Mouse (Mus musculus): ENCODE data around the gene Arhgef7. TPM values are rescaled to one million over a fixed set of nuclear protein-coding genes. Genes with fewer than 3 reads are reported as not detected.

The Arhgef7 gene
- polyA plus RNA-seq, 1 experiment from 2014 or later, result 50.3 TPM

DNA sequence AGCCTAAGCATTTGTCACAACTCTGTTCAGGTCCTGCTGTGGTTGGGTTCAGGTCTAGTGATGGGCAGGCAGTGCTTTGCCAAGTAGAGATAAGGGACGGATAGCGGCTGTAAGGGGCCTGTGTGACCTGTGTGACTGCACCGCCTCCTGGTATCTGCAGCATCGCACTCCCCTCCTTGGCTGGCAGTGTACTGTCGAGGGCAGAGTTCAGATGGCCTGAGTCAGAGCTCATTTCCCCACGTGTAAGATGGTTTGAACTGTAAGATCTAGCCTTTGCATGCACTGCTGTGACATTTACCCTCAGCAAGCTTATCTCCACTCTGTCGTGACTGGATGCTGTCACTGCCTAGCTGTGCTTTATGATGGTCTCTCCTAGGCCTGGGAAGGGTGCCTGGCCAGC lies 48.4 kb downstream of the Arhgef7 start:
- no peak overlapping the region for H3K27ac ChIP-seq (replicated peaks)

GRCm38 (mm10) chr8:11776451-11777180 lies 49.1 kb downstream of the Arhgef7 start:
- 94% methylated on average over 8 of the region's 8 CpGs for WGBS

More for the DNA sequence above, 48.4 kb downstream of the Arhgef7 start:
- H3K4me1 ChIP-seq, result peaks cover 44% of the 10 kb centered on the region
- H3K9me3 ChIP-seq, result no peaks in the 10 kb centered on the region
- H3K4me3 ChIP-seq, result no peak overlapping the region
- no peaks in the 10 kb centered on the region for H3K27me3 ChIP-seq (replicated peaks; ENCODE audit: low read depth, poor library complexity, severe bottlenecking)
- no peak for DNase-seq (ENCODE audit: low spot score)
- peaks cover 14% of the 10 kb centered on the region for H3K36me3 ChIP-seq (replicated peaks)
- 70% methylated on average over 7 of the region's 7 CpGs for WGBS

GRCm38 (mm10) chr8:11777201-11777600 lies 49.7 kb downstream of the Arhgef7 start:
- no peak for DNase-seq (ENCODE audit: low spot score)
- no peaks in the 10 kb centered on the region for H3K9me3 ChIP-seq
- peaks cover 18% of the 10 kb centered on the region for H3K36me3 ChIP-seq (replicated peaks)
- H3K27ac ChIP-seq (replicated peaks), result peak overlapping the region; percentile 32; the same call in 1 of the 2 replicates
- WGBS, result 76% methylated on average over 10 of the region's 10 CpGs
- peaks cover 44% of the 10 kb centered on the region for H3K4me1 ChIP-seq
- H3K4me3 ChIP-seq, result no peak overlapping the region
- H3K27me3 ChIP-seq (replicated peaks; ENCODE audit: low read depth, poor library complexity, severe bottlenecking), result no peaks in the 10 kb centered on the region

More at GRCm38 (mm10) chr8:11776451-11777180, 49.1 kb downstream of the Arhgef7 start:
- no peak overlapping the region for H3K4me3 ChIP-seq
- DNase-seq (ENCODE audit: low spot score), result no peak
- H3K36me3 ChIP-seq (replicated peaks), result peaks cover 17% of the 10 kb centered on the region
- peak overlapping the region; percentile 32; the same call in 1 of the 2 replicates for H3K27ac ChIP-seq (replicated peaks)
- no peaks in the 10 kb centered on the region for H3K27me3 ChIP-seq (replicated peaks; ENCODE audit: low read depth, poor library complexity, severe bottlenecking)
- H3K4me1 ChIP-seq, result peaks cover 44% of the 10 kb centered on the region
- no peaks in the 10 kb centered on the region for H3K9me3 ChIP-seq

DNA sequence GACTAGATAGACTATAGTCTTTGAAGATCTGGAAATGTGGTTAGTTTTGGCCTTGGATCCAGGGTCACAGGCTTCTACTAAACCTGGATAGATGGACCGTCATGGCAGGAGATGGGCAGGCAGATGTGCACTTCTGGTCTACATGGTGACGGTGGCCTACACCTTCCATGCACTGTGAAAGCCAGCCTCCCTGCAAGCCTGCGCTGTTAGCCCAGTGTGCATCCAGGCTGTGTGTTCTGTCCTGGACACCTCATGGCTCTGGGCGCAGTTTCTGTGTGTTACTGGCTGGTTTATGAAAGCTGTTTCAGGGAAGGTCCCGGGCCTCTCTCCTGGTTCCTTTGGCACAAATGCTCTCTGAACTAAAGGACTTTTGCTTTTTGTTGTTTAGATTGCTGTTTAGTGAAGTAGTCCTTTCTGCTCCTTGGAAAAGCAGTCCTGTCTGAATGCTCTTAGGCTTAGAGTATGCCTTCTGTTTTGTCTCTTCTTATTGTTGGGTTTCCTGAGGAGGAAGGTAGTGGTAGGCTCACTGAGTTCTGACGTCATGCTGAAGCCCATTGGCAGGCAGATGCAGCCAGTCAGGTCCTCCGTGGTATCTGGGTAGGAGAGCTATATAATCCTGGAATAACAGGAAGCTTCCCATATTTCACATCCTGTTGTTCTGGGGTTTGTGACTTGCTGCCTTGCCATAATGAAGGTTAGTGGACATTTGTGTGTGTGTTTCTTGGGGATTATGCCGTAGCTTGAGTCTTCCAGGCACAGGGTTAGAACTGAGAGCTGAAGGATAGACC lies 51.3 kb downstream of the Arhgef7 start:
- no peak for DNase-seq (ENCODE audit: low spot score)
- peaks cover 38% of the 10 kb centered on the region for H3K4me1 ChIP-seq
- no peaks in the 10 kb centered on the region for H3K9me3 ChIP-seq
- H3K27ac ChIP-seq (replicated peaks), result no peak overlapping the region
- 0 out of 2 replicates have a peak overlapping the region, but pooled peaks have one; percentile 2 for H3K4me3 ChIP-seq
- H3K27me3 ChIP-seq (replicated peaks; ENCODE audit: low read depth, poor library complexity, severe bottlenecking), result no peaks in the 10 kb centered on the region
- 81% methylated on average over 8 of the region's 8 CpGs for WGBS
- peaks cover 33% of the 10 kb centered on the region for H3K36me3 ChIP-seq (replicated peaks)

GRCm38 (mm10) chr8:11779844-11780634 lies 52.5 kb downstream of the Arhgef7 start:
- H3K4me1 ChIP-seq, result peaks cover 26% of the 10 kb centered on the region
- H3K4me3 ChIP-seq, result peak overlapping the region; percentile 23; the same call in 1 of the 2 replicates
- H3K9me3 ChIP-seq, result no peaks in the 10 kb centered on the region
- H3K27ac ChIP-seq (replicated peaks), result no peak overlapping the region
- H3K27me3 ChIP-seq (replicated peaks; ENCODE audit: low read depth, poor library complexity, severe bottlenecking), result no peaks in the 10 kb centered on the region
- peaks cover 42% of the 10 kb centered on the region for H3K36me3 ChIP-seq (replicated peaks)
- 78% methylated on average over 10 of the region's 10 CpGs for WGBS
- DNase-seq (ENCODE audit: low spot score), result no peak

DNA sequence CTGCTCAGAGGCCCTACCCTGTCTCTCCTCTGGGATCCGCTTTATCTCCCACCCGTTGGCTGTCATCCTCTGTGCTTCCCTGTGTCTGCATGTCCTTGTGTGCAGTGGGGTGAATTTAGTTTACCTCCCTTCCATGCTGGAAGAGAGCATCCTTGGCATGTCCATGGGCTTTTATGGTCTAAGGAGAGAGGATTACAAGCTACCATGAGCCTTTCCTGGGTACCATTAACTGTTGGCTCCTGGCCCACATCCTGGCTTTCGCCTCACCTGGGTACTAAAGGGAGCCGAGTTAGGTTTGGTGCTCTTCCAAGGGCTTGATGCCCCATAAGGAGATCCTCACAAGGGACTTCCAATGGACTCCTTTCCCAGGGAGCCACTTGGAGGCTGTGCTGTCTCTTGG lies 53.1 kb downstream of the Arhgef7 start:
- Histone ChIP-seq H3K27me3 (replicated peaks; ENCODE audit: low read depth, poor library complexity, severe bottlenecking) (no peaks in the 10 kb centered on the region), H3K4me1 (peaks cover 20% of the 10 kb centered on the region), H3K4me3 (peak overlapping the region; percentile 23; the same call in 1 of the 2 replicates), H3K36me3 (replicated peaks) (peaks cover 48% of the 10 kb centered on the region), H3K9me3 (no peaks in the 10 kb centered on the region), H3K27ac (replicated peaks) (no peak overlapping the region)
- WGBS, result 91% methylated on average over 4 of the region's 4 CpGs
- no peak for DNase-seq (ENCODE audit: low spot score)

DNA sequence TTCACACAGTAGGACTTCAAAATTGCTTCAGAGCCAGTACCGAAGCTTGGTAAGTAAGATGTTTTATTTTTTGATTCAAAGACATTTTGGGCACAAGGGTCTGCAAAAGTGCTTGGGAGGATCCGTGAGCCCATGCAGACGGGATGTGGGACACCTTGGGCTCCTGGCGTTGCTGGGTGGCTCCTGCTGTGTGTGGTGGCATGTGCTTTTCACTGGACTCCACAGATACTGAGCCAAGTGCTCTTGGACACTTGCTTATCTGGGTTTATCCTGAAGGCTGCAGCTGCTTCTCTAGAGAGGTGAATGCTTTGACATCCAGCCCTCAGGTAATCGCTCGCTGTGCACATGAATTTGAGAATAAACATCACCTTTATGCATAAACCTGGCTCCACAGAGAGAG lies 55.1 kb downstream of the Arhgef7 start:
- H3K36me3 ChIP-seq (replicated peaks), result peaks cover 66% of the 10 kb centered on the region
- DNase-seq (ENCODE audit: low spot score), result no peak
- 92% methylated on average over 6 of the region's 6 CpGs for WGBS
- H3K27me3 ChIP-seq (replicated peaks; ENCODE audit: low read depth, poor library complexity, severe bottlenecking), result no peaks in the 10 kb centered on the region
- H3K4me3 ChIP-seq, result no peak overlapping the region
- no peak overlapping the region for H3K27ac ChIP-seq (replicated peaks)
- H3K4me1 ChIP-seq, result peaks cover 7% of the 10 kb centered on the region
- no peaks in the 10 kb centered on the region for H3K9me3 ChIP-seq

GRCm38 (mm10) chr8:11783861-11784594 lies 56.5 kb downstream of the Arhgef7 start:
- peaks cover 5% of the 10 kb centered on the region for H3K4me1 ChIP-seq
- peaks cover 67% of the 10 kb centered on the region for H3K36me3 ChIP-seq (replicated peaks)

GRCm38 (mm10) chr8:11785121-11785520 lies 57.6 kb downstream of the Arhgef7 start:
- Histone ChIP-seq H3K27me3 (replicated peaks; ENCODE audit: low read depth, poor library complexity, severe bottlenecking) (no peaks in the 10 kb centered on the region), H3K27ac (replicated peaks) (no peak overlapping the region), H3K36me3 (replicated peaks) (peaks cover 70% of the 10 kb centered on the region), H3K9me3 (no peaks in the 10 kb centered on the region), H3K4me1 (peaks cover 8% of the 10 kb centered on the region), H3K4me3 (no peak overlapping the region)
- DNase-seq (ENCODE audit: low spot score), result no peak
- WGBS, result 67% methylated on average over 4 of the region's 4 CpGs

More at GRCm38 (mm10) chr8:11783861-11784594, 56.5 kb downstream of the Arhgef7 start:
- Histone ChIP-seq H3K27me3 (replicated peaks; ENCODE audit: low read depth, poor library complexity, severe bottlenecking) (no peaks in the 10 kb centered on the region), H3K4me3 (no peak overlapping the region), H3K9me3 (no peaks in the 10 kb centered on the region), H3K27ac (replicated peaks) (no peak overlapping the region)
- 91% methylated on average over 7 of the region's 7 CpGs for WGBS
- DNase-seq (ENCODE audit: low spot score), result no peak

DNA sequence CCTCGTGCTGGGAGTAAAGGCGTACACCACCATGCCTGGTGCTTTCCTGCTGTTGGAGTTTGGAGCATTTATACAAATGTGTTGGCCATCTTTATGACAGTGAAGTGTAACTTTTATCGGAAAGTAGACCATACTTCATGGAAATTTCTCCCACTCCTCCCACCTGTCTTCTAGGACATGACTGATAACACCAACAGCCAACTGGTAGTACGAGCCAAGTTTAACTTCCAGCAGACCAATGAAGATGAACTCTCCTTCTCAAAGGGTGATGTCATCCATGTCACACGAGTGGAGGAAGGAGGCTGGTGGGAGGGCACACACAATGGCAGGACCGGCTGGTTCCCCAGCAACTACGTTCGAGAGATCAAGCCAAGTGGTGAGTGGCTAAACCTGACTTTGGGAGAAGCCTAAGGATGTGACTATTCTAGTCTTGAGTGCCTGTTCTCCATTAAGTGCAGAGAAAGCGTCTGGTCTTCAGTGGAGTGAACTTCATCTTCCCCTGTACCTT lies 58.1 kb downstream of the Arhgef7 start:
- H3K4me1 ChIP-seq, result peaks cover 8% of the 10 kb centered on the region
- H3K9me3 ChIP-seq, result no peaks in the 10 kb centered on the region
- H3K27ac ChIP-seq (replicated peaks), result no peak overlapping the region
- no peak for DNase-seq (ENCODE audit: low spot score)
- peaks cover 73% of the 10 kb centered on the region for H3K36me3 ChIP-seq (replicated peaks)
- WGBS, result 89% methylated on average over 9 of the region's 9 CpGs
- H3K4me3 ChIP-seq, result no peak overlapping the region
- H3K27me3 ChIP-seq (replicated peaks; ENCODE audit: low read depth, poor library complexity, severe bottlenecking), result no peaks in the 10 kb centered on the region

GRCm38 (mm10) chr8:11788252-11788651 lies 60.7 kb downstream of the Arhgef7 start:
- H3K36me3 ChIP-seq (replicated peaks), result peaks cover 75% of the 10 kb centered on the region
- H3K4me1 ChIP-seq, result peaks cover 8% of the 10 kb centered on the region
- WGBS, result 64% methylated on average over 8 of the region's 8 CpGs
- no peaks in the 10 kb centered on the region for H3K9me3 ChIP-seq
- H3K4me3 ChIP-seq, result no peak overlapping the region
- DNase-seq (ENCODE audit: low spot score), result peak; percentile 29
- no peak overlapping the region for H3K27ac ChIP-seq (replicated peaks)
- H3K27me3 ChIP-seq (replicated peaks; ENCODE audit: low read depth, poor library complexity, severe bottlenecking), result no peaks in the 10 kb centered on the region

Data from embryonic facial prominence, embryonic 10.5 days (tissue).